Mouse (Mus musculus) lung, postnatal 0 days (tissue): ENCODE data around the gene Dnah12. TPM values are rescaled to one million over a fixed set of nuclear protein-coding genes. Genes with fewer than 3 reads are reported as not detected.
"Not testable (repeated sequence)": the region's sequence is repeated elsewhere in the genome, so short reads cannot be mapped to it uniquely, and the experiment has no call there.

Experiments used
- ATAC-seq: fragments of 200-750 bp; cut with Nextera tagmentation; 2 replicates; pipeline ENCODE4 v1.8.0; 2017; ENCODE audit warnings: moderate library complexity
- DNase-seq: peaks from one replicate; pipeline ENCODE4 v3.0.0-alpha.2; 2016; ENCODE audit warnings: low spot score
- H3K27ac ChIP-seq: fragments of 300-500 bp; sonication (generic); 2 replicates; pipeline ENCODE4 v1.5.1; 2014; ENCODE audit warnings: antibody characterized with exemption, mild to moderate bottlenecking, low read length, mixed read lengths
- H3K27me3 ChIP-seq: fragments of 300-500 bp; sonication (generic); replicated peaks from 2 replicates; pipeline ENCODE4 v1.6.1; 2014; ENCODE audit warnings: low read length, mixed read lengths; ENCODE audit not compliant: insufficient read depth
- H3K36me3 ChIP-seq: fragments of 300-500 bp; sonication (generic); 2 replicates; pipeline ENCODE4 v1.6.1; 2014; ENCODE audit warnings: low read length, mixed read lengths; ENCODE audit not compliant: insufficient read depth
- H3K4me1 ChIP-seq: fragments of 300-500 bp; sonication (generic); 2 replicates; pipeline ENCODE4 v1.6.1; 2014; ENCODE audit warnings: antibody characterized with exemption, low read depth, low read length, mixed read lengths; ENCODE audit not compliant: insufficient read depth
- H3K4me2 ChIP-seq: fragments of 300-500 bp; sonication (generic); replicated peaks from 2 replicates; pipeline ENCODE4 v1.6.1; 2014; ENCODE audit warnings: low read depth, mild to moderate bottlenecking, low read length, moderate library complexity, mixed read lengths
- H3K4me3 ChIP-seq: fragments of 300-500 bp; sonication (generic); 2 replicates; pipeline ENCODE4 v1.5.1; 2014; ENCODE audit warnings: low read depth, low read length
- H3K9ac ChIP-seq: fragments of 300-500 bp; sonication (generic); replicated peaks from 2 replicates; pipeline ENCODE4 v1.6.1; 2014; ENCODE audit warnings: low read depth, mild to moderate bottlenecking
- H3K9me3 ChIP-seq: fragments of 300-500 bp; sonication (generic); 2 replicates; pipeline ENCODE4 v1.6.1; 2016; ENCODE audit warnings: low read length, mixed read lengths
- CTCF ChIP-seq: IDR thresholded peaks from 2 replicates; pipeline ENCODE4 v1.5.1; 2016; ENCODE audit warnings: antibody characterized with exemption, mild to moderate bottlenecking
- EP300 ChIP-seq: IDR thresholded peaks from 2 replicates; pipeline ENCODE4 v1.6.1; 2016; ENCODE audit warnings: antibody characterized with exemption, mild to moderate bottlenecking, control low read depth
- WGBS: fragments of 180-500 bp; shearing (Covaris S2); extraction: QIAGEN DNeasy Blood & Tissue Kit; methylation state at CpG from one replicate; pipeline ENCODE4 v1.1.7; 2014; 5-methylcytosine and 5-hydroxymethylcytosine counted together
- polyA plus RNA-seq: library from polyadenylated mRNA; unstranded; fragments of >200 nt; fragmentation: Nextera tagmentation; extraction: Ambion mirVana; gene quantifications from 2 replicates; pipeline ENCODE4 v1.2.1, GENCODE M21; 2015

Gene Dnah12
- polyA plus RNA-seq, 1 experiment from 2014 or later: 1.6 TPM

- no peak overlapping the region for H3K9ac ChIP-seq
- WGBS: 35% methylated on average over 2 of the region's 2 CpGs
- no peaks in the 10 kb centered on the region for H3K9me3 ChIP-seq
- H3K27ac ChIP-seq: no peak overlapping the region
- H3K4me1 ChIP-seq: no peaks in the 10 kb centered on the region
- H3K36me3 ChIP-seq: no peaks in the 10 kb centered on the region
- H3K4me2 ChIP-seq: no peak overlapping the region
- no peak for TF ChIP-seq EP300
- no peak for TF ChIP-seq CTCF
- DNase-seq (peak; percentile 36), ATAC-seq (no peak; the same call in 1 of the 2 replicates)
- H3K27me3 ChIP-seq: no peaks in the 10 kb centered on the region
- no peak overlapping the region for H3K4me3 ChIP-seq
Measured at GRCm38 (mm10) chr14:26691363-26691762, 1.7 kb upstream of the Dnah12 start.

GRCm38 (mm10) chr14:26697912-26698311 lies 4.8 kb downstream of the Dnah12 start:
- DNase-seq (peak; percentile 41), ATAC-seq (no peak)
- H3K36me3 ChIP-seq: no peaks in the 10 kb centered on the region
- no peak overlapping the region for H3K27ac ChIP-seq
- TF ChIP-seq CTCF: peak; percentile 57
- no peak for TF ChIP-seq EP300
- H3K9ac ChIP-seq: no peak overlapping the region
- H3K4me1 ChIP-seq: no peaks in the 10 kb centered on the region
- H3K4me3 ChIP-seq: no peak overlapping the region
- no peak overlapping the region for H3K4me2 ChIP-seq
- no peaks in the 10 kb centered on the region for H3K9me3 ChIP-seq
- H3K27me3 ChIP-seq: no peaks in the 10 kb centered on the region

- 81% methylated on average over 5 of the region's 5 CpGs for WGBS
- not testable (repeated sequence) for H3K4me1 ChIP-seq, H3K27me3 ChIP-seq, H3K27ac ChIP-seq, DNase-seq, H3K4me3 ChIP-seq, H3K9me3 ChIP-seq, ATAC-seq, H3K36me3 ChIP-seq, H3K9ac ChIP-seq, H3K4me2 ChIP-seq
Measured at GRCm38 (mm10) chr14:26705246-26705645, 12.2 kb downstream of the Dnah12 start.

GRCm38 (mm10) chr14:26719696-26720095 lies 26.6 kb downstream of the Dnah12 start:
- not testable (repeated sequence) for H3K4me3 ChIP-seq, H3K4me1 ChIP-seq, H3K9me3 ChIP-seq, H3K36me3 ChIP-seq, ATAC-seq, H3K9ac ChIP-seq, H3K4me2 ChIP-seq, H3K27ac ChIP-seq, H3K27me3 ChIP-seq, DNase-seq
- WGBS: 46% methylated on average over 2 of the region's 2 CpGs

GRCm38 (mm10) chr14:26724898-26725297 lies 31.8 kb downstream of the Dnah12 start:
- 90% methylated on average over 3 of the region's 3 CpGs for WGBS
- DNase-seq (no peak), ATAC-seq (no peak)
- no peak overlapping the region for H3K4me2 ChIP-seq
- no peak overlapping the region for H3K4me3 ChIP-seq
- H3K27me3 ChIP-seq: no peaks in the 10 kb centered on the region
- H3K36me3 ChIP-seq: no peaks in the 10 kb centered on the region
- no peaks in the 10 kb centered on the region for H3K4me1 ChIP-seq
- H3K27ac ChIP-seq: no peak overlapping the region
- TF ChIP-seq CTCF (no peak), EP300 (no peak)
- no peaks in the 10 kb centered on the region for H3K9me3 ChIP-seq
- H3K9ac ChIP-seq: no peak overlapping the region

- TF ChIP-seq CTCF (no peak), EP300 (0 out of 2 replicates have a peak, but pooled peaks have one; percentile 13)
- WGBS: 57% methylated on average over 8 of the region's 8 CpGs
- no peak overlapping the region for H3K27ac ChIP-seq
- H3K4me3 ChIP-seq: no peak overlapping the region
- H3K9me3 ChIP-seq: no peaks in the 10 kb centered on the region
- H3K4me1 ChIP-seq: no peaks in the 10 kb centered on the region
- H3K4me2 ChIP-seq: no peak overlapping the region
- ATAC-seq: no peak
- no peaks in the 10 kb centered on the region for H3K36me3 ChIP-seq
- H3K27me3 ChIP-seq: no peaks in the 10 kb centered on the region
- no peak overlapping the region for H3K9ac ChIP-seq
- no peak for DNase-seq
Measured at GRCm38 (mm10) chr14:26758566-26758965, 65.5 kb downstream of the Dnah12 start.

- Histone ChIP-seq H3K9ac (no peak overlapping the region), H3K4me1 (no peaks in the 10 kb centered on the region), H3K4me3 (no peak overlapping the region), H3K9me3 (no peaks in the 10 kb centered on the region), H3K4me2 (no peak overlapping the region), H3K27ac (no peak overlapping the region), H3K27me3 (no peaks in the 10 kb centered on the region), H3K36me3 (no peaks in the 10 kb centered on the region)
- no peak for DNase-seq
- 53% methylated on average over 6 of the region's 6 CpGs for WGBS
- TF ChIP-seq CTCF (no peak), EP300 (no peak)
- no peak for ATAC-seq
Measured at GRCm38 (mm10) chr14:26764827-26765226, 71.8 kb downstream of the Dnah12 start.
